Mouse (Mus musculus) hindbrain, embryonic 14.5 days (tissue): Measurements from ENCODE around the gene Eif4enif1. TPM values are rescaled to one million over a fixed set of nuclear protein-coding genes. Genes with fewer than 3 reads are reported as not detected.

Experiments
- ATAC-seq: fragments of 200-750 bp; cut with Nextera tagmentation; 2 replicates; pipeline ENCODE4 v1.8.0; 2017; ENCODE audit warnings: moderate number of reproducible peaks, mild to moderate bottlenecking, moderate TSS enrichment, moderate library complexity; ENCODE audit not compliant: low FRiP score
- DNase-seq: peaks from one replicate; pipeline ENCODE4 v3.0.0-alpha.2; 2015; ENCODE audit warnings: low spot score
- H3K27ac ChIP-seq: fragments of 300-500 bp; sonication (generic); 2 replicates; pipeline ENCODE4 v1.5.1; 2014; ENCODE audit warnings: mild to moderate bottlenecking, moderate library complexity
- H3K27me3 ChIP-seq: fragments of 300-500 bp; sonication (generic); 2 replicates; pipeline ENCODE4 v1.6.1; 2014; ENCODE audit warnings: mild to moderate bottlenecking, low read length, mixed read lengths; ENCODE audit not compliant: control insufficient read depth, insufficient read depth
- H3K36me3 ChIP-seq: fragments of 300-500 bp; sonication (generic); replicated peaks from 2 replicates; pipeline ENCODE4 v1.6.1; 2014; ENCODE audit not compliant: control insufficient read depth, insufficient read depth
- H3K4me1 ChIP-seq: fragments of 300-500 bp; sonication (generic); replicated peaks from 2 replicates; pipeline ENCODE4 v1.6.1; 2014; ENCODE audit warnings: antibody characterized with exemption, low read length, mixed read lengths; ENCODE audit not compliant: control insufficient read depth, insufficient read depth
- H3K4me2 ChIP-seq: fragments of 300-500 bp; sonication (generic); replicated peaks from 2 replicates; pipeline ENCODE4 v1.6.1; 2014; ENCODE audit warnings: mild to moderate bottlenecking, moderate library complexity
- H3K4me3 ChIP-seq: fragments of 300-500 bp; sonication (generic); replicated peaks from 2 replicates; pipeline ENCODE4 v1.5.1; 2014; ENCODE audit warnings: mild to moderate bottlenecking, low read length
- H3K9ac ChIP-seq: fragments of 300-500 bp; sonication (generic); 2 replicates; pipeline ENCODE4 v1.6.1; 2014
- H3K9me3 ChIP-seq: fragments of 300-500 bp; sonication (generic); 2 replicates; pipeline ENCODE4 v1.6.1; 2016; ENCODE audit warnings: low read length; ENCODE audit not compliant: control insufficient read depth
- WGBS: fragments of 180-500 bp; shearing (Covaris S2); extraction: QIAGEN DNeasy Blood & Tissue Kit; methylation state at CpG from one replicate; pipeline ENCODE4 v1.1.7; 2014; 5-methylcytosine and 5-hydroxymethylcytosine counted together
- polyA plus RNA-seq: library from polyadenylated mRNA; unstranded; fragments of >200 nt; fragmentation: Nextera tagmentation; extraction: Ambion mirVana; gene quantifications from 2 replicates; pipeline ENCODE4 v1.2.1, GENCODE M21; 2014

Eif4enif1 gene
- polyA plus RNA-seq, 1 experiment from 2014 or later = 54.0 TPM

DNA sequence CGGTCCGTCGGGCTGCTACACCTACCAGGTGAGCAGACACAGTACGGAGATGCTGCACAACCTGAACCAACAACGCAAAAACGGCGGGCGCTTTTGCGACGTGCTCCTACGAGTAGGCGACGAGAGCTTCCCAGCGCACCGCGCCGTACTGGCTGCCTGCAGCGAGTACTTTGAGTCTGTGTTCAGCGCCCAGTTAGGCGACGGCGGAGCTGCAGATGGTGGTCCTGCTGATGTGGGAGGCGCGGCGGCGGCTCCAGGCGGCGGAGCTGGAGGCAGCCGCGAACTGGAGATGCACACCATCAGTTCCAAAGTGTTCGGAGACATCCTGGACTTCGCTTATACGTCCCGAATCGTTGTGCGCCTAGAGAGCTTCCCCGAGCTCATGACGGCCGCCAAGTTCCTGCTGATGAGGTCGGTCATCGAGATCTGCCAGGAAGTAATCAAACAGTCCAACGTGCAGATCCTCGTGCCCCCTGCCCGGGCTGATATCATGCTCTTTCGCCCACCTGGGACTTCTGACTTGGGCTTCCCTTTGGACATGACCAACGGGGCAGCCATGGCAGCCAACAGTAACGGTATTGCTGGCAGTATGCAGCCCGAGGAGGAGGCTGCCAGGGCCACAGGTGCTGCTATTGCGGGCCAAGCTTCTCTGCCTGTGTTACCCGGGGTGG is 88.6 kb downstream of the Eif4enif1 start:
- H3K27me3 ChIP-seq = no peaks in the 10 kb centered on the region
- peak; percentile 41 for DNase-seq
- H3K36me3 ChIP-seq = peaks cover 26% of the 10 kb centered on the region
- peak overlapping the region; percentile 100 for H3K4me2 ChIP-seq
- no peaks in the 10 kb centered on the region for H3K9me3 ChIP-seq
- peak overlapping the region; percentile 85 for H3K4me3 ChIP-seq
- H3K4me1 ChIP-seq = peaks cover 49% of the 10 kb centered on the region
- WGBS = under 1% methylated on average over 50 of the region's 50 CpGs
- H3K9ac ChIP-seq = peak overlapping the region; percentile 97
- ATAC-seq = no peak
- peak overlapping the region; percentile 100 for H3K27ac ChIP-seq

DNA sequence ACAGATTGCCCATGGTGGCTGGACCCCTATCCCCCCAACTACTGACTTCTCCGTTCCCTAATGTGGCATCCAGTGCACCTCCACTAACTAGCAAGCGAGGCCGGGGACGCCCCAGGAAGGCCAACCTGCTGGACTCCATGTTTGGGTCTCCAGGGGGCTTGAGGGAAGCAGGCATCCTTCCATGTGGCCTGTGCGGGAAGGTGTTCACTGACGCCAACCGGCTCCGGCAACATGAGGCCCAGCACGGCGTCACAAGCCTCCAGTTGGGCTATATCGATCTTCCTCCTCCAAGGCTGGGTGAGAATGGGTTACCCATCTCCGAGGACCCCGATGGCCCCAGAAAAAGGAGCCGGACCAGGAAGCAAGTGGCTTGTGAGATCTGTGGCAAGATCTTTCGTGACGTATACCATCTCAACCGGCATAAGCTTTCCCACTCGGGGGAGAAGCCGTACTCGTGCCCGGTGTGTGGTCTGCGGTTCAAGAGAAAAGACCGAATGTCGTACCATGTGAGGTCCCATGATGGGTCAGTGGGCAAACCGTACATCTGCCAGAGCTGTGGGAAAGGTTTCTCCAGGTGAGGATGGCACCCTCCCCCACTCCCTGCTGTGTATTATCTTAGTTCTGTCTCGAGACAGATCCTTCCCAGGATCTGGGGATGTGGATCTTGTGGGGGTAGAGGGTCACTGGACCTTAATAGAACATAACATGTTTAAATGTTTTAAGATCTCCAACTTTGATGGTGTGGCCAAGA is 89.3 kb downstream of the Eif4enif1 start:
- Histone ChIP-seq H3K4me2 (peak overlapping the region; percentile 100), H3K9ac (peak overlapping the region; percentile 97), H3K9me3 (no peaks in the 10 kb centered on the region), H3K4me3 (peak overlapping the region; percentile 85), H3K4me1 (peaks cover 56% of the 10 kb centered on the region), H3K27me3 (no peaks in the 10 kb centered on the region), H3K36me3 (peaks cover 33% of the 10 kb centered on the region), H3K27ac (peak overlapping the region; percentile 100)
- whole genome bisulfite sequencing = under 1% methylated on average over 26 of the region's 26 CpGs
- ATAC-seq = no peak
- DNase-seq = no peak

DNA sequence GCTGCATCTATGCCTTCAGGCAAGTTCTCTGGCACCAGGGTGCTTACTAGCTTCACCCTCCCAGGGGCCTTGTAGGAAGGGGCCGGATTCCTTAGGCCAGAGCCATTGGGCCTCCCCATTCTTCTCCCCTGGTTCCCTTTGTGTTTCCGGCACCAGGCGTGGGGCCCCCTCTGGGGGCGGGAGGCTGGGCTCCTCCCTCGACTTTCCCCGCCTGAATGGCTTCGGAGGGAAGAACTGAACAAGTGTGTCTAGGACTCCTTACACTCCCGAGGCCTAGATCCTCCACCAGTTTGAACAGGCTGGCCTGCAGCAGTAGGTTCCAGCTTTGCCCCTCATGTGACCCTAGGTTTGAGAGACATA is 89.8 kb downstream of the Eif4enif1 start:
- no peak for ATAC-seq
- Histone ChIP-seq H3K4me1 (peaks cover 55% of the 10 kb centered on the region), H3K4me3 (peak overlapping the region; percentile 85)

DNA sequence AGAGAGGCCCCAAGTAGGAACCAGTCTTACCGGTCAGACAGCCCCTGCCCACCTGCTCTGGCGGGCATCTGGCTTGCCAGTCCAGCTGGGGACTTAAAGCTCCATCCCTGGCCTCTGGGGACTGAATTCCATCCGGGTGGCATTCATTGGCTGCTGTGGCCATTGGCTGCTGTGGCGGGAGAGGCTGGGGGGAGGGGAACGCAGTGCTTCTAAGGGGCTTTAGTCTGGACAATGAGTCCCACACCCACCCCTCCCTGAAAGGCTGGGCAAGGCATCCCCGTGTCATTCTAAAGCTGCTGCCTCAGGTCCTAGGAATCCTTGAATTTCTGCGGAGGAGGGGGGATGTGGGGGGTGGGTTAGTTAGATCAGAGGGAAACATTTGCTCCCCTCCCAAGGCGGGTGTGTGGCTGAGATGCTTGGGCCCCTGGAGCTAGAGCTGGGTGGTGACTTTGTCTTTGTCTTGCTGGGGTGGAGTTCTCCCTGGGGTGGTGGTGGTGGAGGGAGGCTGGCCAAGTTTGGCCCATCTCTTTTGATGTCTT is 90.6 kb downstream of the Eif4enif1 start:
- Histone ChIP-seq H3K4me3 (peak overlapping the region; percentile 85), H3K4me1 (peaks cover 48% of the 10 kb centered on the region), H3K27ac (peak overlapping the region; percentile 100), H3K9ac (peak overlapping the region; percentile 97), H3K36me3 (peaks cover 46% of the 10 kb centered on the region), H3K9me3 (no peaks in the 10 kb centered on the region), H3K27me3 (no peaks in the 10 kb centered on the region), H3K4me2 (peak overlapping the region; percentile 100)
- WGBS = 0% methylated on average over 8 of the region's 8 CpGs
- ATAC-seq (peak; percentile 5), DNase-seq (peak; percentile 61)

More for the DNA sequence above, 89.8 kb downstream of the Eif4enif1 start:
- peak; percentile 53 for DNase-seq
- Histone ChIP-seq H3K4me2 (peak overlapping the region; percentile 100), H3K9me3 (no peaks in the 10 kb centered on the region), H3K27me3 (no peaks in the 10 kb centered on the region), H3K9ac (peak overlapping the region; percentile 97), H3K36me3 (peaks cover 38% of the 10 kb centered on the region), H3K27ac (peak overlapping the region; percentile 100)
- 0% methylated on average over 8 of the region's 8 CpGs for WGBS

DNA sequence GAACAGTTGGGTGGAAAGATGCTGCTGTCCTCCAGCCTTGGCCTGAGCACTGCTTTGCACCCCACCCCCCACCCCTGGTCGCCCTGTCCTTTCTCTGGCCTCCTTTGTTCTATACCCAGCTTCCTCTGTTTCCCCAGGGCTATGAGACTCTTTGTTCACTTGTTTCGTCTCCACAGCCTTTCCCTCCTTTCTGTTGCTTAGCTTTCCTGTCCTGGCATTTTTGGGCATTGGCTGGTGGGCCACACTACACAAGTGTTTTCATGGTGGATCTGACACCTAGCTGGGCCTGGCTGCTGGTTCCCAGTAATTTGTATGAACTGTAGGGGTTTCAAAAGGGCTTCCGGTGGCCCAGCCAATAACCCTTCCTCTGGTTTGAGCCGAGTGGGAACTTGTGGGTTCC is 91.2 kb downstream of the Eif4enif1 start:
- peaks cover 42% of the 10 kb centered on the region for H3K4me1 ChIP-seq
- H3K27ac ChIP-seq = peak overlapping the region; percentile 100
- H3K4me2 ChIP-seq = peak overlapping the region; percentile 100
- no peaks in the 10 kb centered on the region for H3K27me3 ChIP-seq
- no peak for ATAC-seq
- peak overlapping the region; percentile 85 for H3K4me3 ChIP-seq
- WGBS = 14% methylated on average over 4 of the region's 4 CpGs
- no peaks in the 10 kb centered on the region for H3K9me3 ChIP-seq
- H3K36me3 ChIP-seq = peaks cover 51% of the 10 kb centered on the region
- no peak for DNase-seq
- H3K9ac ChIP-seq = peak overlapping the region; percentile 97

Other genes starting within 250 kb of the Eif4enif1 start
- gene Sfi1, start 8.9 kb upstream of the Eif4enif1 start, polyA plus RNA-seq = 11.3 and 11.9 TPM in 2 replicates
- gene Drg1, start 64.0 kb downstream of the Eif4enif1 start, polyA plus RNA-seq = 206 and 216 TPM in 2 replicates
- gene Patz1, start 86.5 kb downstream of the Eif4enif1 start, polyA plus RNA-seq = 47.6 and 50.4 TPM in 2 replicates
- 20.9 and 21.3 TPM in 2 replicates for gene Pik3ip1, start 128.0 kb downstream of the Eif4enif1 start, polyA plus RNA-seq
- 146 and 148 TPM in 2 replicates for gene Limk2, start 206.8 kb downstream of the Eif4enif1 start, polyA plus RNA-seq
- gene Rnf185, start 250.0 kb downstream of the Eif4enif1 start, polyA plus RNA-seq = 46.3 and 50.6 TPM in 2 replicates